Mouse (Mus musculus): ENCODE data around the gene Tbc1d4. TPM values are rescaled to one million over a fixed set of nuclear protein-coding genes. Genes with fewer than 3 reads are reported as not detected.

Gene Tbc1d4
- polyA plus RNA-seq, 1 experiment from 2014 or later = 11.2 TPM

DNA sequence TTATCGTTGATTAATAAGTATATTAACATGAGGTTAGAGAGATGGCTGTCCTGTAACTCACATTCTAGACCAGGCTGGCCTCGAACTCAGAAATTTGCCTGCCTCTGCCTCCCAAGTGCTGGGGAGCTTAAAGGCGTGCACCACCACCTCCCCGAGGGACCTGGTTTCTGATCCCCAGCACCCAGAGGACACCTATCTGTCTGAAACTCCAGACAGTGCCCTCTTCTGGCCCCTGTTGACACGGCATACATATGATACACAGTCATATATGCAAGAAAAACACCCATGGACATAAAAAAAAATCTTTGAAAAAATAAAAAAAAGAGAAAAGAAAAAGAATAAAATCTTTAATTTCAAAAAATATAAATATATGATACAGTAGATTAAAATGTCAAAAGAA lies 8.7 kb upstream of the Tbc1d4 start:
- WGBS = 94% methylated on average over 5 of the region's 5 CpGs
- no peak overlapping the region for H3K4me2 ChIP-seq (replicated peaks)
- no peaks in the 10 kb centered on the region for H3K36me3 ChIP-seq
- no peaks in the 10 kb centered on the region for H3K9me3 ChIP-seq (replicated peaks)
- H3K27ac ChIP-seq = no peak overlapping the region
- H3K9ac ChIP-seq = no peak overlapping the region
- no peak overlapping the region for H3K4me3 ChIP-seq
- no peaks in the 10 kb centered on the region for H3K4me1 ChIP-seq
- no peak for ATAC-seq (ENCODE audit: low FRiP score)
- H3K27me3 ChIP-seq = no peaks in the 10 kb centered on the region

DNA sequence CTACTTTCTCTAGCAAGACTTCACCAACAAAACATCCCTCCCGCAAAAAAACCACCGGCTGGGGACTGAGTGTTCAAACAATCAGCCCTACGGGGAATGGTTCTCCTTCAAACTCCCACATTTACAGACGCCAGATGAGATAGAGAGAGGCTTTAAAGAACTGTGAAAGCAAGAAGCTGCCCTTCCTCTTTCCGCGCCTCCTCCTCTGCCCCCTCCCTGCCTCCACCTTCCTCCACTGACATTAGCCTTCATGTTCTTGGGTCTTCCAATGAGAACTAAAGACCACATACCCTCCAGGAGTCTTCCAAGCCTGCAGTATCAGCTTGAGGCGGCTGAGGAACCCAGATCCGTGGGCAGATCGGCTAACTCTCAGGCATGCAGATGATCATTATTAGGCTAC lies 7.2 kb upstream of the Tbc1d4 start:
- ATAC-seq (ENCODE audit: low FRiP score) = no peak
- H3K27ac ChIP-seq = no peak overlapping the region
- H3K9ac ChIP-seq = no peak overlapping the region
- no peaks in the 10 kb centered on the region for H3K27me3 ChIP-seq
- H3K36me3 ChIP-seq = no peaks in the 10 kb centered on the region
- no peak overlapping the region for H3K4me2 ChIP-seq (replicated peaks)
- WGBS = 79% methylated on average over 9 of the region's 9 CpGs
- no peaks in the 10 kb centered on the region for H3K9me3 ChIP-seq (replicated peaks)
- no peak overlapping the region for H3K4me3 ChIP-seq
- H3K4me1 ChIP-seq = no peaks in the 10 kb centered on the region

DNA sequence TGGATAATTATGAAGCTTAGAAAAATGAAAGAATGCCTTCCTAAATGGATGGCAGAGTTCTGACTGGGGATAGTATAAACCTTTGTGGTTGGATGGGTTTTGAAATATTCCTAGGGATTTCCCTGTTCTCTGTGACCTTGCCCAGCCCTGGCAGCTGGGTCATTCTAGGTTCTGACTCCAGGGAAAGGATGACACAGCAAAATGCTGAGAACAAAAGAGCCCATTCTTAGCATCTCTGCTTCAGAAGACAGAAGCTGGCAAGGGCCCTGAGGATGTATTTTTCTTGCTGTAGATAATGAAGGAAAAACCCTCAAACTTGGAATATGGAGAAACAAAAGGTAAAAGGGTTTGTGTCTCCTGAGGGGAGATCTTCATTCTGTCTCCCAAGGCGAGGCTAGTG lies 4.2 kb upstream of the Tbc1d4 start:
- no peak for ATAC-seq (ENCODE audit: low FRiP score)
- Histone ChIP-seq H3K36me3 (no peaks in the 10 kb centered on the region), H3K27ac (no peak overlapping the region), H3K4me1 (no peaks in the 10 kb centered on the region; the same call in 1 of the 2 replicates), H3K27me3 (no peaks in the 10 kb centered on the region), H3K4me3 (no peak overlapping the region), H3K9me3 (replicated peaks) (no peaks in the 10 kb centered on the region), H3K4me2 (replicated peaks) (no peak overlapping the region), H3K9ac (no peak overlapping the region)
- WGBS = 65% methylated on average over 1 of the region's 1 CpGs

DNA sequence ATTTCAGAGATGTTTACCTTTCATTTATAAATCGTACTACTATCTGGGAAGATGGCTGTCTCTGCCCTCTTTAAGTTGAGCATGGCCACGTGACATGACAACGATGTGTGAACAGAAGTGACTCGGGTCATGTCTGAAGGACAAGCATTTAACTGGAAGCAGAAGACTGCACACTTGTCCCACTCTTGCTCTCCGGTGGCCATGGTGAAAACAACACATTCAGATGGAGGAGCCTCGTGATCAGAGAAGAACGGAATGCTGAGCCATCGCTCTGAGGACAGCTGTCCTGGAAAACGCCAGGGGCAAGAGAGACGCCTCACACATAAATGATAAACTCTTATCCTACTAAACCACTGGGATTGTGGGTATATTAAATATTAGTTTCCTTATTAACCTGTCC lies 1.7 kb upstream of the Tbc1d4 start:
- Histone ChIP-seq H3K27me3 (peaks cover 14% of the 10 kb centered on the region), H3K4me3 (no peak overlapping the region), H3K9ac (no peak overlapping the region), H3K9me3 (replicated peaks) (no peaks in the 10 kb centered on the region), H3K36me3 (no peaks in the 10 kb centered on the region), H3K4me1 (peaks cover 7% of the 10 kb centered on the region), H3K4me2 (replicated peaks) (no peak overlapping the region), H3K27ac (no peak overlapping the region)
- no peak for ATAC-seq (ENCODE audit: low FRiP score)
- WGBS = 89% methylated on average over 10 of the region's 10 CpGs

DNA sequence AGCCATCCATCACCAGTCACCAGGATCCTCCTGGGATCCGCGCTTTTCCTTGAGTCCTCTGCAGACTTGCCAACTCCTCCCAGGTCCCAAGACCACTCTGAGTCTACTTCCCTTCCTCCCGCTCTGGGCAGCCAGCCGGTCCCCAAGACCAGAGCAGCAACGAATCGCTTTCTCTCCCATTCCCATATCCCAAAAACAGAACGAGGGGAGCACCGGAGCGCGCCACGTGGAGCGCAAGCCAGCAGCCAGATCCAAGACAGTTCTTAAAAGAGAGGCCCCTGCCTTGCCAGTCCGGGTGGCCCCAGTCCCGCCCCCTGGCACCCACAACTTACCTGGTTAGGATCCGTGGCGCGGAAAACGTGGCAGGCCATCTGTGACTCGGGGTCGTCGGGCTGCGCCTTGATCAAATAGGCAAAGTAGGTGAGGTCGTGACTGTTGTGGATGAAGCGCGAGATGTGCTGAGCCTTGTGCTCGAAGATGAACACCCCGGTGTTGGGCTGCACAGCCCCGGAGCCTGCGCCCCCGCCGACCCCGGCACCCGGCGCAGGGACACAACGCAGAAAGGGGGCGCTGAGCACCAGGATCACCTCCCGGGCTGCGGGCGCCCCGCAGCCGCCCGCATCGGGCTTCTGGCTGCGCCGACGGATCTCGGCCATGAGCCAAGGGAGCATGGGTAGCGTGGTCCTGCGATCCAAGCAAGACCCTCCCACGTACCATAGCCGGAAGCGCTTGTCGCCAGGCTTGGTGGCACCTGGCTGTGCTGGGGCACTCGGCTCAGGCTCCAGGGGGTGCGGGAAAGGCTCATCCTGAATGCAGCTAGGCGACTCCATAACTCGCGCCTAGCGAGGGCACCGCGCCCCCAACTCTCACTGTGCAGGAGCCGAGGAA lies 1.1 kb downstream of the Tbc1d4 start:
- no peaks in the 10 kb centered on the region for H3K9me3 ChIP-seq (replicated peaks)
- H3K27ac ChIP-seq = 0 out of 2 replicates have a peak overlapping the region, but pooled peaks have one; percentile 48
- H3K36me3 ChIP-seq = no peaks in the 10 kb centered on the region
- H3K9ac ChIP-seq = peak overlapping the region; percentile 74
- H3K4me2 ChIP-seq (replicated peaks) = peak overlapping the region; percentile 92
- peaks cover 10% of the 10 kb centered on the region for H3K4me1 ChIP-seq
- peak overlapping the region; percentile 77 for H3K4me3 ChIP-seq
- peaks cover 14% of the 10 kb centered on the region for H3K27me3 ChIP-seq
- peak; percentile 59 for ATAC-seq (ENCODE audit: low FRiP score)
- WGBS = under 1% methylated on average over 60 of the region's 62 CpGs

DNA sequence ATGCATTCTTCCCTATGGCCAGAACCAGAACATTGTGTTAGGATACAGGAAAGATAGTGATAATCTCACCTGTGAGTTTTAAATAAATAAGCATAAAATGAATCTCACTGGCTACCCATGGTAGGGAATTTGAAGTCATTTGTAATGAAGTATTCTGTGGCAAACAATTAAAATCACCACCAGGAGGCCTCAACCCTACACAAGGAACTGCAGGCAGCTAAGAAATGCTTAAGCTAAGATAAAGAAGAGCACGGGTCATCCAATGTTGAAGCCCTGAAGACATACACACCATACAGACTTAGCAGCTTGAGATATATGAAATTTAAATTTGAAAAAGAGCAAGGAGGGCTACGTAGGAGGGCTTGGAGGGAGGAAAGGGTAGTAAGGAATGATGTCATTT lies 3.1 kb downstream of the Tbc1d4 start:
- Histone ChIP-seq H3K9me3 (replicated peaks) (no peaks in the 10 kb centered on the region), H3K27me3 (peaks cover 14% of the 10 kb centered on the region), H3K4me2 (replicated peaks) (no peak overlapping the region), H3K27ac (no peak overlapping the region), H3K36me3 (no peaks in the 10 kb centered on the region), H3K9ac (no peak overlapping the region), H3K4me1 (peaks cover 13% of the 10 kb centered on the region), H3K4me3 (no peak overlapping the region)
- no peak for ATAC-seq (ENCODE audit: low FRiP score)
- 74% methylated on average over 2 of the region's 2 CpGs for WGBS

DNA sequence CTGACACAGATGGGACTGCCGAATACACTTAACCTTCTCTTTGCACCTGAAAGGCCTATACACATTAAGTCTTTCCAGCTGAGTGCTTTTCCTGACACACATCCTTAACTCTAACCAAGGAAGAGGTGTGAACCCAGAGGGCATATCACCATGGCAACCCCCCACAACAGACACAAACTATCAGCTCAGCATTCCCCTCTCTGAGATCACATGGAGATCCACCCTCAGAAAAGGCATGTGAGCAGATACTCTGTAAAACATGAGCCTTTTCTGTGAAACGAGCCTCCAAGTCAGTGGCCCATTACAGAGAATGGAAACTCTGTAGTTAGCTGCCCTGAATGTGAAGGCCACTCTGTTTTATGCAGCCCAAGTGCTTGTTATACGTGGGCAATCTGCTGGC lies 6.1 kb downstream of the Tbc1d4 start:
- Histone ChIP-seq H3K4me1 (peaks cover 12% of the 10 kb centered on the region), H3K36me3 (no peaks in the 10 kb centered on the region), H3K27ac (no peak overlapping the region), H3K4me2 (replicated peaks) (no peak overlapping the region), H3K9me3 (replicated peaks) (no peaks in the 10 kb centered on the region), H3K4me3 (no peak overlapping the region), H3K27me3 (peaks cover 11% of the 10 kb centered on the region), H3K9ac (no peak overlapping the region)
- WGBS = 45% methylated on average over 3 of the region's 3 CpGs
- ATAC-seq (ENCODE audit: low FRiP score) = peak; percentile 41; the same call in 1 of the 2 replicates

DNA sequence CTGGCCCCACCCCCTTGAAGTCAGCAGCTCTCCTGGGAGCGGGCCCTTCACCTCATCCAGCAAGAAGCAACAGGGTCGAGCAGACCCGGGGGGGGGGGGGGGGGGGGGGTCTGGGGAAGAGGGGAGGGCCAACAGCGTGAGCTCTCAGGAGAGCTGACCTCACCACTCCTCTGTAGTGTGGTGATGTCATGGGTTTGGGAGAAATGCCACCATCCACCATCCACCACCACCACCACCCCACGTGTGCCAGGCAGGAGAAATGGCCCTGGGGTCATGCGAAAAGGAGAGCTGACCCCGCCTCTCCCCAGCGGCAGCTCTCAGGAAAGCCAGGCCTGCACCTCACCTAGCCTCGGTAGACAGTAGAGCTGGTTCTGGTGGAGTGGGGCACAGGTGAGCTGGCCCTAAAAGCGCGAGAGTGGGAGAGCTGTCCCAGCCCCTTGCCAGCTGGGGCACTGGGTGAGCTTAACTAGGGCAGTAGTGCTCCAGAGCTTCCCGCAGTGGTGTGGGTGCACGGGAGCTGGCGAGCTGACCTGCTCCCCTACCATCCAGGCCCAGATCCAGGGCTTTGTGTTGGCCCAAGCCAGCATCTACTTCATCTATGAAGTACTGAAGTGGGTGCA lies 11.8 kb downstream of the Tbc1d4 start:
- no peaks in the 10 kb centered on the region for H3K27me3 ChIP-seq

DNA sequence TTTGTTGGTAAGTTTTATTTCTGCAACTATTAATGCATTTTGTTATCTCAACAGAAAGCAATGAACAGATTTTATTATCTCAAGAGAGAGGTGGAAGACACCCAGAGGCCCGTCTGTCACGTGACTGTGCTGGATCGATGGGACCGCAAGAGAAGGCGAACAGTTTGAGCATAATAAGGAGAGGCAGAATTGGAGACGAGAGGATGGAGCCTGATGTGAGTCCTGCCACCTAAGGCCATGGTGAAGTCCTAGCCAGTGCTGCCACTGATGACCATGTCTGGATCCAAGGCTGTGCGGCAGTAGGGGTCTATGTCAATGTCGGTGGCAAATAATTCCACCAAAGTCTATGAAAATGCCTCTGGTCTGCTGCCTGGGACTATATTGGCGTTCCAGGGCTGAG lies 12.3 kb downstream of the Tbc1d4 start:
- 92% methylated on average over 9 of the region's 9 CpGs for WGBS

More for the DNA sequence above, 11.8 kb downstream of the Tbc1d4 start:
- H3K9me3 ChIP-seq (replicated peaks) = no peaks in the 10 kb centered on the region
- no peaks in the 10 kb centered on the region for H3K4me1 ChIP-seq
- H3K4me2 ChIP-seq (replicated peaks) = no peak overlapping the region
- H3K36me3 ChIP-seq = no peaks in the 10 kb centered on the region
- no peak overlapping the region for H3K9ac ChIP-seq
- ATAC-seq (ENCODE audit: low FRiP score) = peak; percentile 50; the same call in 1 of the 2 replicates
- no peak overlapping the region for H3K27ac ChIP-seq
- 88% methylated on average over 13 of the region's 14 CpGs for WGBS
- no peak overlapping the region for H3K4me3 ChIP-seq

DNA sequence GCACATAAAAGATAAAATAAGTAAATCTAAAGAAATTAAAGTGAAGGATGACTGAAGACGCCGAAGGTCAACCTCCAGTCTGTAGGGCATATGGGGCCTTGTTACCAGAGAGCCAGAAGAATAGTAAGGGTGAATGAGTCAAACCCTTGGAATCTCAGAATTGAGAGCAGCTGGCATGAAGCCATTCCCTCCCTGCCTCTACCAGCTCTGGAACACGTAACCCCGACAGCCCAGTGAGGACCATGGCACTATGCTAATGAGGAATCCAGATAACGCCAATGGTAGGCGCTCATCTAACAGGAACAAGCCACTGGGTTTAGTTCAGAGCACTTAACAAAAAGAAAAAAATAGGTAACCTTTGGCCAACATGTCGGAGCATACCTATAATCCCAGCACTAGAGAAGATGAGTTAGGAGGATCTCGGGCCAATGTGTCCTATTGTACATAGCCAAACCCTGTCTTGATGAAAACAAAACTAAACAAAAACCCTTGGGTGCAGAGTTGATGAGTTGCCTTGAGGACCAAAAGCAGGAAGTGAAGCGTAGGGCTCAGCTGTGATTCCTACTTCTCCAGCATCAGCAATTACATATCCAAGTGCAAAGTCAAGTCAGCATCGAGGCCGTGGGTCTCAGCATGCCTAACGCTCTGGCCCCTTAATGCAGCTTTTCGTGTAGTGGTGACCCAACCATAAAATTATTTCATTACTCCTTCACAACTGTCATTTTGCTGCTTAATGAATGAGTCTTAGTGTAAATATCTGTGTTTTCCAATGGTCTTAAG lies 13.5 kb downstream of the Tbc1d4 start:
- 93% methylated on average over 13 of the region's 13 CpGs for WGBS
- no peaks in the 10 kb centered on the region for H3K27me3 ChIP-seq
- no peak overlapping the region for H3K4me3 ChIP-seq
- no peaks in the 10 kb centered on the region for H3K4me1 ChIP-seq
- H3K9me3 ChIP-seq (replicated peaks) = no peaks in the 10 kb centered on the region
- H3K9ac ChIP-seq = no peak overlapping the region
- no peak overlapping the region for H3K27ac ChIP-seq
- no peaks in the 10 kb centered on the region for H3K36me3 ChIP-seq
- no peak overlapping the region for H3K4me2 ChIP-seq (replicated peaks)
- ATAC-seq (ENCODE audit: low FRiP score) = no peak

More for the DNA sequence above, 12.3 kb downstream of the Tbc1d4 start:
- H3K4me2 ChIP-seq (replicated peaks) = no peak overlapping the region
- no peak overlapping the region for H3K27ac ChIP-seq
- no peak overlapping the region for H3K9ac ChIP-seq
- H3K9me3 ChIP-seq (replicated peaks) = no peaks in the 10 kb centered on the region
- H3K27me3 ChIP-seq = no peaks in the 10 kb centered on the region
- no peaks in the 10 kb centered on the region for H3K36me3 ChIP-seq
- ATAC-seq (ENCODE audit: low FRiP score) = no peak
- H3K4me1 ChIP-seq = no peaks in the 10 kb centered on the region
- no peak overlapping the region for H3K4me3 ChIP-seq

DNA sequence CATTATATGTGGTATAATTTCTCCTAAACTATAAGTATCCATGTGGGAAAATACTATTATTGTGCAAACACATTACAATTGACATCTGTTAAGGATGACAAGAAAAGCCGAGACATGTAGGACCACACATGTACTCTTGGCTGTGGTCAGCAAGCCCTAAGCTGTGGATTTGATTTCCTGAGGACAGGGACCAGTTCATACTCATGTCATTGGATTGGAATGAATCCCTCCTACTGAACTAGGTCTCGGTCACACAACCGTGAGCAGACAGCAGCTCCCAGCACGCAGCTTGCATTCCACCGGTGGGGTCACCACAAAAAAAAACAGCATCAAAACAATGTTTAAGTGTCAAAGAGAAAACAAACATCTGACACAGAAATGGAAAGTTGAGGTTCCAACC lies 15.0 kb downstream of the Tbc1d4 start:
- ATAC-seq (ENCODE audit: low FRiP score) = no peak
- WGBS = 82% methylated on average over 5 of the region's 5 CpGs

DNA sequence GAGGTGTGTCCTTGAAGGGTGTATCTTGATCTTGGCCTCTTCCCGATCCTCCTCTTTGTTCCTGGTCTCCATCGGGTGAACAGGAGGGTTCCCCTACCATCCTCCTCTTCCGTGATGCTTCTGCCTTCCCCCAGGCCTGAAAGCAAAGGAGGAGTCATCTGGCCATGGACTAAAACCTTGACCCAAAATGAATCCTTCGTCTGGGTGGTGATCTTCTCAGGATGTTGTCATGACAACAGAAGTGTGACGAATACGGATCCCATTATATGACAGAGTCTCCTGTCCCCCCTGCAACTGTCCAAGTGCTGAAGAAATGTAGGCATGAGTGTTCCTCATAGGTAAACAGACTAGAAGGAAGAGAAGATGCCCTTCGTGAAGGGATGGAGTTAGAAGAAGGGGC lies 15.7 kb downstream of the Tbc1d4 start:
- H3K9me3 ChIP-seq (replicated peaks) = no peaks in the 10 kb centered on the region
- H3K4me2 ChIP-seq (replicated peaks) = no peak overlapping the region
- H3K27me3 ChIP-seq = no peaks in the 10 kb centered on the region
- no peak overlapping the region for H3K9ac ChIP-seq
- no peaks in the 10 kb centered on the region for H3K4me1 ChIP-seq
- no peak for ATAC-seq (ENCODE audit: low FRiP score)
- WGBS = 85% methylated on average over 7 of the region's 7 CpGs
- no peaks in the 10 kb centered on the region for H3K36me3 ChIP-seq
- no peak overlapping the region for H3K27ac ChIP-seq
- no peak overlapping the region for H3K4me3 ChIP-seq

More for the DNA sequence above, 15.0 kb downstream of the Tbc1d4 start:
- Histone ChIP-seq H3K4me1 (no peaks in the 10 kb centered on the region), H3K9me3 (replicated peaks) (no peaks in the 10 kb centered on the region), H3K27me3 (no peaks in the 10 kb centered on the region), H3K27ac (no peak overlapping the region), H3K9ac (no peak overlapping the region), H3K36me3 (no peaks in the 10 kb centered on the region), H3K4me3 (no peak overlapping the region), H3K4me2 (replicated peaks) (no peak overlapping the region)
